Mouse (Mus musculus) midbrain, embryonic 14.5 days (tissue): Measurements from ENCODE around the gene Qk. TPM values are rescaled to one million over a fixed set of nuclear protein-coding genes. Genes with fewer than 3 reads are reported as not detected.
A peak's percentile ranks its signal among the peaks of the same experiment; 100 is the strongest.

ENCODE experiments used
- ATAC-seq: fragments of 200-750 bp; cut with Nextera tagmentation; 2 replicates; pipeline ENCODE4 v1.8.0; 2017; ENCODE audit warnings: moderate number of reproducible peaks, moderate library complexity; ENCODE audit not compliant: low FRiP score, low TSS enrichment
- DNase-seq: peaks from one replicate; pipeline ENCODE4 v3.0.0-alpha.2; 2015
- H3K27ac ChIP-seq: fragments of 300-500 bp; sonication (generic); replicated peaks from 2 replicates; pipeline ENCODE4 v1.5.1; 2014; ENCODE audit warnings: mild to moderate bottlenecking, low read depth, low read length, moderate library complexity
- H3K27me3 ChIP-seq: fragments of 300-500 bp; sonication (generic); 2 replicates; pipeline ENCODE4 v1.6.1; 2014; ENCODE audit warnings: low read length, control low read depth, mixed read lengths; ENCODE audit not compliant: control insufficient read depth, insufficient read depth
- H3K36me3 ChIP-seq: fragments of 300-500 bp; sonication (generic); 2 replicates; pipeline ENCODE4 v1.6.1; 2014; ENCODE audit warnings: low read length, control low read depth; ENCODE audit not compliant: control insufficient read depth, insufficient read depth
- H3K4me1 ChIP-seq: fragments of 300-500 bp; sonication (generic); 2 replicates; pipeline ENCODE4 v1.6.1; 2014; ENCODE audit warnings: mild to moderate bottlenecking, antibody characterized with exemption, low read length, control low read depth; ENCODE audit not compliant: control insufficient read depth, insufficient read depth
- H3K4me2 ChIP-seq: fragments of 300-500 bp; sonication (generic); 2 replicates; pipeline ENCODE4 v1.6.1; 2014; ENCODE audit warnings: mild to moderate bottlenecking, low read length, moderate library complexity
- H3K4me3 ChIP-seq: fragments of 300-500 bp; sonication (generic); replicated peaks from 2 replicates; pipeline ENCODE4 v1.5.1; 2014; ENCODE audit warnings: low read depth, low read length
- H3K9ac ChIP-seq: fragments of 300-500 bp; sonication (generic); replicated peaks from 2 replicates; pipeline ENCODE4 v1.6.1; 2014; ENCODE audit warnings: mild to moderate bottlenecking, low read length, moderate library complexity
- H3K9me3 ChIP-seq: fragments of 300-500 bp; sonication (generic); 2 replicates; pipeline ENCODE4 v1.6.1; 2016; ENCODE audit warnings: low read length, control low read depth, mixed read lengths; ENCODE audit not compliant: control insufficient read depth
- WGBS: fragments of 180-500 bp; shearing (Covaris S2); extraction: QIAGEN DNeasy Blood & Tissue Kit; methylation state at CpG from one replicate; pipeline ENCODE4 v1.1.7; 2014; 5-methylcytosine and 5-hydroxymethylcytosine counted together
- polyA plus RNA-seq: library from polyadenylated mRNA; unstranded; fragments of >200 nt; fragmentation: Nextera tagmentation; extraction: Ambion mirVana; gene quantifications from 2 replicates; pipeline ENCODE4 v1.2.1, GENCODE M21; 2014

Gene Qk
- polyA plus RNA-seq, result 52.9 and 62.8 TPM in 2 replicates

DNA sequence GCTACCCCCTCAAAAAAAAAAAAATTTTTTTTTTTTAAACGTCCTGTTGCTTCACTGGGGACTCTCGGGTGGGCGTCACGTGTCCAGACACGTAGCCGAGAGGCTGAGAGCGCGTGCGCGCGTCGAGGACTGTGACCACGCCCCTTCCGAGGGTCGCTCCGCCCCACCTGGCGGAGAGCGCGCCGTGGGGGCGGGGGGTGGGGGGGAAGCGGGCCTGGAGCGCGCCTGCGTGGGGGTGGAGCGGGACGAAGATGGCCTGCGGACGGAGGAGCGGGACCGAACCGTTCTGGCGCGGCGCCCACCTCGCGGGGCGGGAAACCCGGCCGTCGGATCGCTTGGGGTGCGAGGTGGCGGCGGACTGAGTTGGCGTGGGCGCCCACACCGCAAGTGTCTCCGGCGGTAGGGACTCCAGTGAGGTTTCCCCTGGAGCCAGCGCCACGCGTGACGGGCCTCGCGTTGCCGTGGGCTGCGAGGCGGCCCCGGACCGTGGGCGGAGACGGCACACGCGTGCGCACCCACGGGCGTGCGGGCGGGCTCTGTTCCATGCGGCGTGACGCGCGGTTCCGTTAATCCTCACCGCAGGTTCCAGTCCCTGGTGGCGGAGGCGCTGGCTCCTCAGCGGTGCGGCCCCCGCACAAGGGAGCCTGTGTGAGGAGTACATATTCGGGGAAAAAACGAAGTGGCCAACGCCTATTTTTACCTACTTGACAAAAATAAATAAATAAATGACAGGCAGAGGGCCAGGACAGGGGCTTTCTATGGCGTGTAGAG is at the start of gene Qk:
Qk (minus strand) TSS at position 170 of the 771 bp plus-strand sequence.
- peak within 1 kb of the TSS; percentile 99 for H3K27ac ChIP-seq
- under 1% methylated on average over 86 of the region's 86 CpGs for WGBS

DNA sequence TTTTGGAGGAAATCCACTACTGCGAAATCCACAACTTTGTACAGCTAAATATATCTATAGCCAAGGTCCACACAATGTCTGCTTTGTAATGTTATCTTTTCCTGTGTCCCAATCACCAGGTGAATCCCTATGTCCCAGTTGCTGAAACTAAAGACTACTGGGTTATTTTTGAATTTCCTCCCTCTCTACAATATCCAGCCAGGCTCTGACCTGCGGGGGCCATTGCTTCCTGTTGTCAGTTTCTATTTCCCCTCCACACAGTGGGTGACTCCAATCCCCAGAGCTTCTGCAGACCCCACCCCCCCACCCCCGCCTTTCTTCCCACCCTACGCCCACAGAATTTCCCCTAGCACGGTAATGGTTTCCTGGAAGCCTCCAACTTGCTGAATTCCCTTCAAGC is 47.4 kb upstream of the Qk start:
- no peaks in the 10 kb centered on the region for H3K36me3 ChIP-seq

More for the DNA sequence above, at the start of gene Qk:
- Histone ChIP-seq H3K9ac (peak within 1 kb of the TSS; percentile 99), H3K4me1 (peaks cover 20% of the 10 kb centered on the region), H3K4me2 (peak within 1 kb of the TSS; percentile 77), H3K36me3 (no peaks in the 10 kb centered on the region), H3K4me3 (peak within 1 kb of the TSS; percentile 77), H3K9me3 (no peaks in the 10 kb centered on the region), H3K27me3 (no peaks in the 10 kb centered on the region)
- DNase-seq (peak; percentile 99), ATAC-seq (peak; percentile 86)

DNA sequence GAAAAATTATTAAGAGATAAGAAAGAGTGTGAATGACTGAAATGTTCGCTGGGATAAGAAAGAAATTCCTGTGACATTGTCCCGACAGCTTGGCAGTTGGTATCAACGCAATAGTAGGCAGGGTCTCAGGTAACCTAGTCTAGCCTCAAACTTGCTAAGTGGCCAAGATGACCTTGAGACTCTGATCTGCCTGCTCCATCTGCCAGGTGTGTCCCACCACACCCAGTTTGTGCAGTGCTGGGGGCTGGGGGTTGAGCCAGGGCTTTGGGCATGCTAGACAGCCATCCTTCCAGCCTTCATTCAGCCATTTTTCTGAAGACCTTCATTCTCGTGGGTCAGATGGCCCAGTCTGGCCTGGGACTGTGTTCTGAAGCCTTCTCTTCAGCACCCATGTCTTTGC is 46.9 kb upstream of the Qk start:
- DNase-seq (no peak), ATAC-seq (no peak)
- Histone ChIP-seq H3K4me3 (no peak overlapping the region), H3K36me3 (no peaks in the 10 kb centered on the region), H3K27me3 (no peaks in the 10 kb centered on the region), H3K4me2 (no peak overlapping the region), H3K9ac (no peak overlapping the region), H3K9me3 (no peaks in the 10 kb centered on the region), H3K27ac (no peak overlapping the region), H3K4me1 (no peaks in the 10 kb centered on the region)
- 92% methylated on average over 4 of the region's 4 CpGs for WGBS

More for the DNA sequence above, 47.4 kb upstream of the Qk start:
- ATAC-seq, result no peak
- DNase-seq, result no peak
- Histone ChIP-seq H3K9me3 (no peaks in the 10 kb centered on the region), H3K9ac (no peak overlapping the region), H3K27me3 (no peaks in the 10 kb centered on the region), H3K4me2 (no peak overlapping the region), H3K4me3 (no peak overlapping the region), H3K27ac (no peak overlapping the region), H3K4me1 (no peaks in the 10 kb centered on the region)
- 90% methylated on average over 5 of the region's 5 CpGs for WGBS

DNA sequence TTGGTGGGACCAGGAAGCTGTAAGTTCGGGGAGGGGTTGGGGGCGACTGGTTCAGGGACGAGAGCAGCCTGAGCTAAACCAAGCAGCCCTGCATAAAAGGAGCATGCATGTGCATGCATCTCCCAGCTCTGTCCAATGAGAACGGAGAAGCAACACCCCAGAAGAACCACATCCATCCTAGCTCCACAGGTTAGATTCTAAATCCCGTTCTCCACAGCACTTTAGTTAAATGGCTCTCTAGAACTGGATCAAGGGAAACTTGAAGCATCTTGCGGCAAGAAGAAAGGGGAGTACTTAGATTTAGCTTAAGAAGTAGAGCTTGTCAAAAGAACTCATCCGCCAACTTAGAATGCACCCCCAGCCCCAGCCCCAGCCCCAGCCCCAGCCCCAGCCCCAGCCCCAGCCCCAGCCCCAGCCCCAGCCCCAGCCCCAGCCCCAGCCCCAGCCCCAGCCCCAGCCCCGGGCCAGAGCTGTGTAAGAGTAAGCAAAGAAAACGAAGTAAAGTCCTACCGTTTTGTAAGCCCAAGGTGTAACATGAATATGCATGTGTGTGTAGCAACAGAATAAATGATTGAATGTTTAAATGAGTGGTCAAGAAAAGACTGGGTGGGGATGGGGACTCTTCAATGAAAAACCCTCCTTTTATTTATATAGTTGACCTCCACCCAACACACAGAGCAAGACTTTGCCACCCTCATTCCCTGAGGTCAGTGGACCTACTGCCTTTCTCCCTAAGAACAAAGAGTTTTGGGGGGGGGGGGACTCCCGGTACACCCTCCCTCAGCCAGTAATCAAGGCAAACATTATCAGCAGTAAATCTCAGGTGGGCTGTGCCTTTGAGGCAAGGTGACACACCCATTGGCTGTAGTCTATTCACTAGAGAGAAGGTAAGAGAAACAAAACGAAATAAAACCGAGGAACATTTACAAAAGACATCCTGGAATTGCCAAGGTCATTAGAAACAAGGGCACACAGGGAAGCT is 46.1 kb upstream of the Qk start:
- Histone ChIP-seq H3K9ac (no peak overlapping the region), H3K27ac (no peak overlapping the region), H3K36me3 (no peaks in the 10 kb centered on the region), H3K4me3 (no peak overlapping the region), H3K4me1 (no peaks in the 10 kb centered on the region), H3K4me2 (no peak overlapping the region), H3K9me3 (no peaks in the 10 kb centered on the region), H3K27me3 (no peaks in the 10 kb centered on the region)
- no peak for ATAC-seq
- WGBS, result 58% methylated on average over 13 of the region's 13 CpGs
- no peak for DNase-seq

DNA sequence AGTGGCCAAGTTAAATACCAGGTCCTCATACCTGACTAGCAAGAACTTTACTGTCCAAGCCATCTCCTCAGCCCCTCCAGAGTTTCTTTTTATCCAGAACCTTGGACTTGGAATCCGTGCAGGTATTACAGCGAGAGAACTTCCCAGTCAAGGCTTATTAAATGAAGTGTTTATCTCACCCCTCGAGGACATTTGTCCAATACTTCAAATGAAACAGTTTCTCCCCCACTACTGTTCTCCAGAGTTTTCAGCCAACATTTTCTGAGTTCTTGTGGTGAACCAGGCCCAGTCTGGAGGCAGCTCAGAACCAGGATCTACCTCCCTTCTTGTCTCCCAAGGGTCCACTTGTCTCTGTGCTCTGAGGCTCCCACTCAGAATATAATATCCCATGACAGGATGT is 43.5 kb upstream of the Qk start:
- WGBS, result 97% methylated on average over 3 of the region's 3 CpGs
- no peaks in the 10 kb centered on the region for H3K27me3 ChIP-seq
- H3K4me1 ChIP-seq, result no peaks in the 10 kb centered on the region
- H3K27ac ChIP-seq, result no peak overlapping the region
- H3K9ac ChIP-seq, result no peak overlapping the region
- no peak for DNase-seq
- no peaks in the 10 kb centered on the region for H3K9me3 ChIP-seq
- H3K4me2 ChIP-seq, result no peak overlapping the region
- no peaks in the 10 kb centered on the region for H3K36me3 ChIP-seq
- H3K4me3 ChIP-seq, result no peak overlapping the region
- ATAC-seq, result no peak

DNA sequence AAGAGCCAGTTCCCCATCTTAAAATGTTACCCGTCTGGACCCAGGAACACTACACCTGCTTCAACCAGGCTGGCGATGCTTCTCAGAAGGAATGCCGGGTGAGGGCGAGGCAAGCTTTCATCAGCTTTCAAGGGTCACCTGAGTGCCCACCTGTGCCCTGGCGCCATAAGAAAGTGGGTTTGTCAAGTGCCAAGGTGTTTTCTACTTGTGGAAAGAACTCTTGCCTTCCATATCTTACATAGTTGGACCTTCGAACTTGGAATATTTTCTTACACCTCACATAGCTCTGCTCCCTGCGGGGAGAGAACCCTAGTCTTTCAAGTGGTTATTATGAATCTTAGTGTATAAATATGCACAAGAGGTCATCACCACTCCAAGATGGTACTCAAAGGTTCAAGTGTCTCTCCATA is 42.2 kb upstream of the Qk start:
- ATAC-seq, result no peak
- 96% methylated on average over 7 of the region's 7 CpGs for WGBS

DNA sequence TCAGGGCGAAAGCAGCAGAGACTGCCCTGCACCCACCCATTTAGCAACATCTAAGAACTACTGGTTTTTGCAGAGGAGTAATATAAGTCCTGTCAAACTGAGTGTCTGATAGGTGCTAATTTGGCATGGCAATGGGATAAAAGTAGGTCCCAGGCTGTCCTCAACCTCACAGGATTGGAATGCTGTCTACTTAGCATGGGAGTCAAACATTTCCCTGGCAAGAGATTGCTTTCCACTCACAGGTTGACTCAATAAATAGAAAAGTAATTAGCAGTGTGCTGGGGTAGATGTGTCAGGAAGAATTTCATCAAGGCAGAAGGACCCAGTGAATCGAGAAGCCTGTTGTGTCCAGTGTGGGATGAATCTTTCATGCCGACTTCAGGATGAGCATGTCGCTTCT is 41.1 kb upstream of the Qk start:
- no peak overlapping the region for H3K4me3 ChIP-seq
- H3K27me3 ChIP-seq, result no peaks in the 10 kb centered on the region
- peaks cover 13% of the 10 kb centered on the region for H3K4me1 ChIP-seq
- DNase-seq (peak; percentile 11), ATAC-seq (no peak)
- no peak overlapping the region for H3K9ac ChIP-seq
- no peaks in the 10 kb centered on the region for H3K9me3 ChIP-seq
- H3K4me2 ChIP-seq, result no peak overlapping the region
- WGBS, result 56% methylated on average over 4 of the region's 4 CpGs
- no peaks in the 10 kb centered on the region for H3K36me3 ChIP-seq
- H3K27ac ChIP-seq, result no peak overlapping the region

More for the DNA sequence above, 42.2 kb upstream of the Qk start:
- Histone ChIP-seq H3K4me2 (no peak overlapping the region), H3K4me1 (peaks cover 11% of the 10 kb centered on the region), H3K4me3 (no peak overlapping the region), H3K9me3 (no peaks in the 10 kb centered on the region), H3K27me3 (no peaks in the 10 kb centered on the region), H3K27ac (no peak overlapping the region), H3K36me3 (no peaks in the 10 kb centered on the region), H3K9ac (no peak overlapping the region)
- DNase-seq, result no peak

DNA sequence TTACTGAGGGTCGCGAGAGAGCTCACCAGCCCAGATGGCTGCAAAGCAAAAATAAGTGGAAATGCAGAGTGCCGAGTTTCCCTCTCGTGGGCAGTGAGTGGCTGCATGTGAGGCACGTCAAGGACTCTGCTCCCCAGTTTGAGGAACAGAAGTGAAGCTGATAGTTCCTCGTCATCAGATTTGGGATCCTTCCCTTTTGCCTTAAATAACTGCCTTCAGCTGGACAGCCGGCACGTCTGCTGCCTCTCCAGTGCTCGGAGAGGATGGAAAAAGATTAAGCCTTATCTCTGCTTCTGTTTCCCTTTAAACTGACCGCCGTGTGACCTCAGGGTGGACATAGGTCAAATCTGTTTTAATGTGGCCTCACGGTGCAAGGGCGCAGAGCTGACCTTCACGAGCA is 39.8 kb upstream of the Qk start:
- DNase-seq, result no peak
- ATAC-seq, result no peak
- 84% methylated on average over 14 of the region's 14 CpGs for WGBS
- no peaks in the 10 kb centered on the region for H3K27me3 ChIP-seq
- H3K9me3 ChIP-seq, result no peaks in the 10 kb centered on the region
- H3K36me3 ChIP-seq, result no peaks in the 10 kb centered on the region
- H3K4me2 ChIP-seq, result no peak overlapping the region
- no peak overlapping the region for H3K9ac ChIP-seq
- no peak overlapping the region for H3K4me3 ChIP-seq
- H3K4me1 ChIP-seq, result peaks cover 16% of the 10 kb centered on the region
- no peak overlapping the region for H3K27ac ChIP-seq
